Mouse (Mus musculus): ENCODE results near the gene Znrf3.

Znrf3 gene

GRCm38 (mm10) chr11:5355266-5355764 lies 89.3 kb downstream of the Znrf3 start:
- TF ChIP-seq GATA4 (IDR thresholded peaks at IDR 0.05; ENCODE audit: insufficient replicate concordance, low read length): no peak

- TF ChIP-seq GATA4 (IDR thresholded peaks at IDR 0.05; ENCODE audit: insufficient replicate concordance, low read length): no peak
Measured at GRCm38 (mm10) chr11:5354753-5355152, 89.9 kb downstream of the Znrf3 start.

GRCm38 (mm10) chr11:5353032-5353431 lies 91.6 kb downstream of the Znrf3 start:
- no peak for TF ChIP-seq GATA4 (IDR thresholded peaks at IDR 0.05; ENCODE audit: insufficient replicate concordance, low read length)

- TF ChIP-seq GATA4 (IDR thresholded peaks at IDR 0.05; ENCODE audit: insufficient replicate concordance, low read length): no peak
Measured at GRCm38 (mm10) chr11:5349483-5349882, 95.2 kb downstream of the Znrf3 start.

GRCm38 (mm10) chr11:5346845-5347640 lies 97.6 kb downstream of the Znrf3 start:
- TF ChIP-seq GATA4 (IDR thresholded peaks at IDR 0.05; ENCODE audit: insufficient replicate concordance, low read length): no peak

- no peak for TF ChIP-seq GATA4 (IDR thresholded peaks at IDR 0.05; ENCODE audit: insufficient replicate concordance, low read length)
Measured at GRCm38 (mm10) chr11:5343748-5344147, 100.9 kb downstream of the Znrf3 start.

- no peak for TF ChIP-seq GATA4 (IDR thresholded peaks at IDR 0.05; ENCODE audit: insufficient replicate concordance, low read length)
Measured at GRCm38 (mm10) chr11:5339732-5340131, 104.9 kb downstream of the Znrf3 start.

GRCm38 (mm10) chr11:5336852-5337251 lies 107.8 kb downstream of the Znrf3 start:
- no peak for TF ChIP-seq GATA4 (IDR thresholded peaks at IDR 0.05; ENCODE audit: insufficient replicate concordance, low read length)

GRCm38 (mm10) chr11:5336269-5336668 lies 108.4 kb downstream of the Znrf3 start:
- no peak for TF ChIP-seq GATA4 (IDR thresholded peaks at IDR 0.05; ENCODE audit: insufficient replicate concordance, low read length)

- TF ChIP-seq GATA4 (IDR thresholded peaks at IDR 0.05; ENCODE audit: insufficient replicate concordance, low read length): no peak
Measured at GRCm38 (mm10) chr11:5330851-5331250, 113.8 kb downstream of the Znrf3 start.

- no peak for TF ChIP-seq GATA4 (IDR thresholded peaks at IDR 0.05; ENCODE audit: insufficient replicate concordance, low read length)
Measured at GRCm38 (mm10) chr11:5327693-5328092, 117.0 kb downstream of the Znrf3 start.

- no peak for TF ChIP-seq GATA4 (IDR thresholded peaks at IDR 0.05; ENCODE audit: insufficient replicate concordance, low read length)
Measured at GRCm38 (mm10) chr11:5326252-5326651, 118.4 kb downstream of the Znrf3 start.

- TF ChIP-seq GATA4 (IDR thresholded peaks at IDR 0.05; ENCODE audit: insufficient replicate concordance, low read length): no peak
Measured at GRCm38 (mm10) chr11:5325217-5325616, 119.4 kb downstream of the Znrf3 start.

- TF ChIP-seq GATA4 (IDR thresholded peaks at IDR 0.05; ENCODE audit: insufficient replicate concordance, low read length): no peak
Measured at GRCm38 (mm10) chr11:5324296-5324695, 120.4 kb downstream of the Znrf3 start.

- no peak for TF ChIP-seq GATA4 (IDR thresholded peaks at IDR 0.05; ENCODE audit: insufficient replicate concordance, low read length)
Measured at GRCm38 (mm10) chr11:5321687-5322086, 123.0 kb downstream of the Znrf3 start.

GRCm38 (mm10) chr11:5318976-5319375 lies 125.7 kb downstream of the Znrf3 start:
- no peak for TF ChIP-seq GATA4 (IDR thresholded peaks at IDR 0.05; ENCODE audit: insufficient replicate concordance, low read length)
